Mouse (Mus musculus) gastrocnemius, postnatal 10 days (tissue): ENCODE results near the gene Ddah1. TPM values are rescaled to one million over a fixed set of nuclear protein-coding genes. Genes with fewer than 3 reads are reported as not detected.
"Not testable (repeated sequence)": the region's sequence is repeated elsewhere in the genome, so short reads cannot be mapped to it uniquely, and the experiment has no call there.

Source experiments
- DNase-seq: peaks from one replicate; pipeline ENCODE4 v3.0.0; 2021; ENCODE audit warnings: mixed read lengths
- total RNA-seq, 2 experiments: library from RNA; stranded (reverse); gene quantifications; 2 replicates each; pipeline ENCODE4 v1.2.3; 2021

Gene Ddah1
- total RNA-seq, 2 experiments from 2014 or later = 13.6 to 15.0 TPM

GRCm38 (mm10) chr3:145864033-145864712, 105.7 kb downstream of the Ddah1 start:
- DNase-seq = no peak

GRCm38 (mm10) chr3:145864713-145865233, 106.3 kb downstream of the Ddah1 start:
- no peak for DNase-seq

- DNase-seq = no peak
Observed at GRCm38 (mm10) chr3:145872680-145873079, 114.2 kb downstream of the Ddah1 start.

GRCm38 (mm10) chr3:145873271-145873670, 114.8 kb downstream of the Ddah1 start:
- no peak for DNase-seq

GRCm38 (mm10) chr3:145874126-145874525, 115.7 kb downstream of the Ddah1 start:
- DNase-seq = peak; percentile 79

GRCm38 (mm10) chr3:145876120-145876519, 117.6 kb downstream of the Ddah1 start:
- no peak for DNase-seq

- DNase-seq = not testable (repeated sequence)
Observed at GRCm38 (mm10) chr3:145878867-145879266, 120.4 kb downstream of the Ddah1 start.

- DNase-seq = no peak
Observed at GRCm38 (mm10) chr3:145880335-145880734, 121.9 kb downstream of the Ddah1 start.

GRCm38 (mm10) chr3:145882076-145882874, 123.8 kb downstream of the Ddah1 start:
- DNase-seq = no peak

GRCm38 (mm10) chr3:145883233-145883632, 124.8 kb downstream of the Ddah1 start:
- no peak for DNase-seq

GRCm38 (mm10) chr3:145885376-145885775, 126.9 kb downstream of the Ddah1 start:
- no peak for DNase-seq

GRCm38 (mm10) chr3:145885851-145886464, 127.5 kb downstream of the Ddah1 start:
- no peak for DNase-seq

GRCm38 (mm10) chr3:145887430-145887971, 129.0 kb downstream of the Ddah1 start:
- DNase-seq = no peak

GRCm38 (mm10) chr3:145890346-145891132, 132.1 kb downstream of the Ddah1 start:
- no peak for DNase-seq

GRCm38 (mm10) chr3:145892451-145892850, 134.0 kb downstream of the Ddah1 start:
- DNase-seq = no peak

GRCm38 (mm10) chr3:145894131-145894530, 135.7 kb downstream of the Ddah1 start:
- DNase-seq = no peak

GRCm38 (mm10) chr3:145897749-145898148, 139.3 kb downstream of the Ddah1 start:
- DNase-seq = peak; percentile 54

GRCm38 (mm10) chr3:145899832-145900231, 141.4 kb downstream of the Ddah1 start:
- DNase-seq = no peak

- no peak for DNase-seq
Observed at GRCm38 (mm10) chr3:145903530-145903929, 145.1 kb downstream of the Ddah1 start.

- DNase-seq = peak; percentile 80
Observed at GRCm38 (mm10) chr3:145904850-145905776, 146.6 kb downstream of the Ddah1 start.

GRCm38 (mm10) chr3:145906582-145906981, 148.1 kb downstream of the Ddah1 start:
- DNase-seq = no peak
